Mouse (Mus musculus): ENCODE measurements at regions not wholly inside any gene's neighbourhood (a gene's known extent, or its start where the extent isn't known, plus 50 kb on each side); places are given as distances from the start of the nearest gene placed in this dataset.

DNA sequence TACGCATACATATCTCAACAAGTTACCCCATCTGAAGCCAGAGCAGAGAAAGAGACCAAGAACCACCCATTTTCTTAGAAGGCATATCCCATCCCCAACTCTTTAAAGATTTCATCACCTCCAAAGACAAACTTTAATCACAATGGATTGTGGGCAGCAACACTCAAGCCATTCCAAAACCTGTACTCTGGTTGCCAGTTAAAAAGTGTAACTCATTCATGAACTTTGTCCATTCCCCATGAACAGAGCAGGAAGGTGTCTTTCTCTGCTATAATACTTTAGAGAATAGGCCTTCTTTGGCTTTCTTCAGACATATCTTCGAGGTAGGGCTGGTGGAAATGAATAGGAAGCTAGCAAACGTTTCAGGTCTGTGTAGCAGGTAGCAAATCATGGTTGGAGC is 160.4 kb downstream of the Fzd1 start:
- no peak for DNase-seq (ENCODE audit: extremely low spot score, low read depth, low spot score)

- DNase-seq (ENCODE audit: extremely low spot score, low read depth, low spot score) = no peak
Measured at GRCm38 (mm10) chr5:4595010-4595409, 162.8 kb downstream of the Fzd1 start.

DNA sequence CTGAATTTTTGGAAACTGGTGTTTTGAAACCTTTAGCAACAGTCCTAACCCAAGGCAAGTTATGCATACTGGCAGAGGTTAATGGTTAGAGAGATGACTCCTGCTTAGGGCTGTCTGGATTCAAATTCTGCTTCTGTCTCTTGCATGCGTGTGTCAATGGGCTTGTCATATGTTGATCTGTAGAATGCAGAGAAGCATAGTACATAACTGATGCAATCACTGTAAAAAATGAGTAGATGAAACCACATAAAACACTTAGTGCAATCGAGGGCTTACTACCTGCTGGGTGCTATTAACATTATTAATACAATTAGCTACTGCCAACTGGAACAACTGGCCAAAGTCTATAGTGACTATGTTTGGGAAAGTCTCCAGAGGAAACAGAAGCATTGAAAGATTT is 163.3 kb downstream of the Fzd1 start:
- DNase-seq (ENCODE audit: extremely low spot score, low read depth, low spot score) = no peak

DNA sequence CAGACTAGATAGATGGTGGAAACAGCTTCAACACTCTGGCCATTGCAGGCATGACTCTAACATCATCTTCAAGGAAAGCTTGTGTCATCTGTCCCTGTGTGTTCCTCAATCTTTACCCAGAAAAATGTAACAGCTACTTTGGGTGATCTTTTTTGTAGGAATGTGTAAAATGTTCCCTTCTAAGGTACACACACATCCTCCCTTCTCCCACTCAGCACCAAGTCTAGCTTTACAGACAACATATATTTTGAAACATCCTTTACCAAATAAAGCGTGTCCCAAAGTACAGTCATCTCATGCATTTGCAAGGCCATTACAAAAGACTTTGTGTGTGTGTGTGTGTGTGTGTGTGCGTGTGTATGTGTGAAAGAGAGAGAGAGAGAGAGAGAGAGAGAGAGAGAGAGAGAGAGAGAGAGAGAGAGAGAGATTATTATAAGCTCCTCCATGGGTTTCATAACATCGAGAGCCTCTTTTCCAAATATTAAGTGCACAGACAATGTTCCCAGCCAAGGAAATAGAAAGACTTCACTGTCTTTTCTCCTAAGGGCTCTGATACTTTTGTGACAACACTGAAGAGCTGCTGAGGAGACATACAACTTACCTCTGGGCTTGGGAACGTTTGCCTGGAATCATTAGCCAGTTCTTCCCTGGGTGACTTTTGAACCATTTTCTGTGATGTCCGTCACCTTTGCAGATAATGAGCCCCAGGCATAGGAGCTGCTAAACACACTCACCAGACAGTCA is 164.0 kb downstream of the Fzd1 start:
- DNase-seq (ENCODE audit: extremely low spot score, low read depth, low spot score) = no peak

DNA sequence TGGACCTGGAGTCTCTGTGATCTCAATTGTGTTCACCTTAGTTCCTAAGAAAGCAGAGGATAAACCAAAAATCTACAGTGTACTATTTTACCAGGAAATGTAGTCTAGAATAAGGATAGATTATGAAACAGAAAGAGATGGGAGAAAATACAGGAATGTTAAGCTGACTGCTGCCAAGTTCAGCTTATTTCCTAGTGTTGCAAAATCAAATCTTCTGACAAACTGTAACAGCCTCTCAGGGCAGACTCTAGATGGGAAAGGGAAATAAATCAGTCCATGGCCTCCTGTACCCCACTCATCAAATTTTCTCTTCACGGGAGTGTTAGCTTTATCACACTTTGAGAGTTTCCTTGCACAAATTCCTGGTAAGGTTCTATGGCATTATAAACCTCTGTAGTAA is 166.1 kb downstream of the Fzd1 start:
- no peak for DNase-seq (ENCODE audit: extremely low spot score, low read depth, low spot score)

- no peak for DNase-seq (ENCODE audit: extremely low spot score, low read depth, low spot score)
Measured at GRCm38 (mm10) chr5:4582702-4583475, 174.9 kb downstream of the Fzd1 start.

- DNase-seq (ENCODE audit: extremely low spot score, low read depth, low spot score) = no peak
Measured at GRCm38 (mm10) chr5:4580185-4580839, 177.5 kb downstream of the Fzd1 start.

DNA sequence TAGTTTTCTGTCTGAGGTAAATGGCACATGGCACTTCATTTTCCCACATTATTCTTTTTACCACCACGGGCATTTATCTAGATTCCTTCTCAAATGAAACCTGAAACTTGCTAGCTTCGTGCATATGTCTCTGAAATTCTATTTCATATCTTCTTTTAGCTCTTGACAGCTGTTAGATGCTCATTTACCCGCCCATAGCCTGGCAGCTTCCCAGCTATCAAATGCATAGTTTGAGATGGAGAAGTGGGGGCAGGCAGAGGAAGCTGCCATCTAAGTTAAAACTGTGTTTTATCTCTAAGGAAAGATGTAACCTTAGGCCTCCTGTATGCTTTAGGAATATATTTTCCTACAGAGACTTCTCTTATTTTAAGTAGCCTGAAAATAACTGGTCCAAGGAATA is 179.0 kb downstream of the Fzd1 start:
- DNase-seq (ENCODE audit: extremely low spot score, low read depth, low spot score) = no peak

- DNase-seq (ENCODE audit: extremely low spot score, low read depth, low spot score) = no peak
Measured at GRCm38 (mm10) chr5:4577179-4577578, 180.7 kb downstream of the Fzd1 start.

DNA sequence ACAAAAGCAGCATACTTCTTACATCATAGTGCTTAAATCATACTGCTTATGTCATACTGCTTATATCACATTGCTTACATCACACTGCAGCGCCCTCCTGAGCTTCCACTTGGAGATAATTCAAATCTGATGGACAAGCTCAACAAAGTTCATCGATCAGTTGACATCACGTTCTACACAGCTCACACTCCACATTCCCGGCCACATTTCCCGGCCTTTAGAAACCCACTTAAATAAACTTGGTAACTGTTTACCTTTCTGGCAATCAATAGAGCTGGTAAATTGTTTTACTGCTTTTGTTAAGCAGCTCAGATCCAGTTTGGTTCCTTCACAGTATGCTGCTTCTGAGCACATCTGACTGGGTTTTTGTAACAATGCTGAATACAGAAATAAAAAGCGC is 194.0 kb downstream of the Fzd1 start:
- DNase-seq (ENCODE audit: extremely low spot score, low read depth, low spot score) = no peak

- no peak for DNase-seq (ENCODE audit: extremely low spot score, low read depth, low spot score)
Measured at GRCm38 (mm10) chr5:4561661-4562060, 196.2 kb downstream of the Fzd1 start.

DNA sequence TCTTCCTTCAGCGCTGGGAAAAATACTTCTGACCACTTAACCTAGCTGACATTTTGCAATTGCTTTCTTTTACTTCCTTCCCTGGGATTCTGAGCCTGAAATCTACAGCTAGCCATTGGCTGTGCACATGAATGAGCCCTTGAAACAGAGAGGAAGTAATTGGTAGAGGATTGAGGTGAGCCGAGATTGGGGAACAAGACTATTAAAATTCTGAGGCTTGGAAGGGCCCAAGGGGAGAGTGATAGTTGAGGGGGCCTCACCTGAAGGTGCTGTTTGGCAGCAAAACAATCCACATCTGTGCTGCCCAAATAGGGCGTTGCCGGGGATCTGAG is 196.7 kb downstream of the Fzd1 start:
- DNase-seq (ENCODE audit: extremely low spot score, low read depth, low spot score) = no peak

DNA sequence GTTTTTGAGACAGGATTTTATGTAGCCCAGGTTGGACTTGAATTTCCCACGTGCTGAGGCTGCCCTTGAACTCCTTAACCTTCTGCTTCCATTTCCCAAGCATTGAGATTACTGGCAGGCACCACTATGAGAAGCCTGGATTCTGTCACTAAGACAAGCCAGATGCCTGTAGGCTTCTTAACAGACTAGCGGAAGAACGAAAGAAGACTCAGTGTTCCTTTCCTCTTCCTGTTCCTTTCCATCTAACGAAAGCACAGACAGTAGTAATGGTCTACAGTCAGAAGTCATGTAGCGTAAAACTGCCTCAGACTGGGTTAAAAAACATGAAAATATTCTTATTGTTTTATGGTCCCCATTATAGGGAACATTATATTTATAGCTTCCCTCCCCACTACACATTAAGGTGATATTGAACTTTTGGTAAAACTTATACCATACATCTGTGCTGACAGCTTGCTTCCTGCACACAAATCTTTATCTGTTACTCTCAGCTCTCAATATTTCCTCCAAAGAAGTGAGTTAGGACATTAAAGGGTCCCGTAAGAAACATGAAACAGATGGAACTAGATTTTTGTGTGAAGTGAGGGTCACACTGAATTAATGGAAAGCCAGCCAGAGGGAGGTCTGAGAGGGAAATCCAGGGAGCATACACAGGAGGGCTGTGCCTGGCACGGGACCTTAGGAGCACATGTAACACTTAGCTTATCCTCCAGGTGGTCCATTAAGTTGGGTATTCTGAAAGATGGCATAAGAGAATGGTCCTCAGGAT is 197.3 kb downstream of the Fzd1 start:
- peak; percentile 30 for DNase-seq (ENCODE audit: extremely low spot score, low read depth, low spot score)

- DNase-seq (ENCODE audit: extremely low spot score, low read depth, low spot score) = no peak
Measured at GRCm38 (mm10) chr5:4554972-4555371, 202.9 kb downstream of the Fzd1 start.

DNA sequence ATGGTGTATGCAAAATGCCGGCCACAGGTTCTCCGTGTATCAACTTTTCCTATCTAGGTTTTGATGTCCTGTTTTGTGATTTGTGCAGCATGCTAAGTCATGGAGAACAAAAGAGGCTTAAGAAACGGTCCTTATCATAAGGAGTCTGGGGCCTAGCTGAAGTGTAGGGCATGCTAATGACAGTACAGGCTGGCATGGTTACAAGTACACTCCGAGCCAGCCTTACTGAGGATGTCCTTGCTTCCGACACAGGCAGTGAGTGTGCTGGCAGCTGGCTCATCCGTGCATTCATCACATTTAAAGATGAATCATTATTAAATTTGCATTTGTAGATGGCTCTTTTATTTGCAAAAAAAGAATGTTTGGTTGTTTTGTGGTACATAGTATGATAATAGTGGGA is 219.3 kb downstream of the Fzd1 start:
- DNase-seq (ENCODE audit: extremely low spot score, low read depth, low spot score) = no peak

- DNase-seq (ENCODE audit: extremely low spot score, low read depth, low spot score) = no peak
Measured at GRCm38 (mm10) chr5:4536790-4537189, 221.0 kb downstream of the Fzd1 start.

DNA sequence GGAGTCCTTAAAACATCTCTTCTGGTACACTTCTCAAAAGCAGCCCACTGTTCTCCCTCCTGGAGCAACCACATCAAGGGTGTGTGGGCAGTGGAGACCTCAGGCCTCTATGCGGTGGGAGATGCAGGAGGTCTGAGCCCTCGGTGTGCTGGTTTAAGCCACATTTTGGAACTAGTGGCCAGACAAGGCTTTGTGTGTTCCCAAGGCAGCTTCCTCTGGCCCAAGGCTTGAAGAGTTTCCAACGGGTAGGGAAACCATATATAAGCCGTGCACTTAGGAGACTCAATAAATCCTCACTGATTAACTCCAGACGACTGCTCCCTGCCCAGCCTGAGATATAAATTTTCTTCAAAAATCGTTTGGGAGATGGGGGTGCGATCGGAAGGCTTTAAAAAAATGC is 221.9 kb downstream of the Fzd1 start:
- DNase-seq (ENCODE audit: extremely low spot score, low read depth, low spot score) = peak; percentile 49

- DNase-seq (ENCODE audit: extremely low spot score, low read depth, low spot score) = peak; percentile 39
Measured at GRCm38 (mm10) chr5:4534512-4534911, 223.3 kb downstream of the Fzd1 start.

DNA sequence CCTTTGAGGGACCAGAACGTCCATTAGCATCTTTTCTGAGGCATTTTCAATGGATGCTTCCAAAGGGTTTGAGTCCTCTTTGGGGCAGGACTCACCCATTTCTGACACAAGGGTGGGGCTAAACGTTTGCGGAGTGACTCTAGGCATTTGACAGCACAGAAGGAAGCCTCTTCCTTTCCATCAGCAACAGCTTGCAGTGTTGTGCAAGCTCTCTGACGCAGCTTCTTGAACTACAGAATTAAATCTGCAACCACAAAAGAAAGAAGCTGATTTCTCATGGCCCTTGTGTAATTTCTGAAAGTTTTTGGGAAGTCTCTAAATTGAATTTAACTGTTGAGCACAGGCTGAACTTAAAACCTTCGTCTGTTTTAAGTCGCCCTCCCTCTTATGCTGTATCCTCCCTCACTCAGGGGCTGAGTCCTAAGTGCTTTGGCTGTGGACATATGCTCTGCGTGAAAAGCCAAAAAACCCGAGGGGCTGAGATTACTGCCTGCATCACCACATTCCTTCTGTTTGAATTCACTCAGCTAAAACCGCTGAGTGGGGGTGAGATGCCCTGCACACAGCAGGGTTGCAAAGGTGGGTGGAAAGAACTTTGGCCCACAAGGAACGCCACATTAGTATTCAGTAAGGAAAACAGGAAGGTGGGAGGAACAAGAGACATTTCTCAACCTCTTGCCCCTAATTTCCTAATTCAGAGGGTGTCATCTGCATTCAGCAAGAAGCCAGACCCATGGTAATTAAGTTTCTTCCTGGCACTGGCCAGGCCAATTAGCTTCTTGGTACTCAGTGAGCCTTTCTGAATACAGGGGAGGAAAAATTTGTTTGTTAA is 227.4 kb downstream of the Fzd1 start:
- DNase-seq (ENCODE audit: extremely low spot score, low read depth, low spot score) = no peak

DNA sequence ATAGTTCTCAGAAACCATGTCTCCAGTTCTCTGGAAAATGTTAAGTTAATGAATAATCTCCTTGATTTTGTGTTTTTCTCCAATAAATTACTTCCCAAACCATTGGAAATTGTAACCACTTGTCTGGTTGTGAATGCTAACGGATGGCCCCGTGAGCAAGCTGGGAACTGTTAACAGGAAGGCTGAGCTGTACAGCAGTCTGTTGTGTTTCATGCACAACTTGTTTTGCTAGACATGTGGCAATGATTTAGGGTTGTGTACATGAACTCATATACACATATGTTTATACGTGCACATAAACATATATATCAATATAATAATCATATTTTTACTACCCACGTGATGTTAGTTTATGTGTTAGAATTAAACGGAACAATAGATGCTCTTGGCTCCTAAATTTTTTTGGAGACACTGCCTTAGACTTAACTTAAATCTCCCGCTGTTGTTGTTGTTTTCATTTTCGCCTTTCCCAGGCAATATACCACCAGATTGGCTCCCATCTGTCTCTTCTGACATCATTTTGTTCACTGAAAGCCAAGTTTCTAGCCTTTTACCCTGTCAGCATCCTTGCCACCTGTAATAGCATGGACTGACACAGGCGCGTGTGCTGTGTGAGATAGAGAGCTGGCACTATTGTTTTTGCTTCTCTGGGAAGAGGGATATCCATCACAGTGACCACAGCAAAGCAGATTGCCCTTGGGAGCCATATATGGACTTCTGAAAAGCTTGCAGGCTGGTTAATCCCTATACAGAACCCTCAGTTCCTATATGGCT is 231.6 kb downstream of the Fzd1 start:
- DNase-seq (ENCODE audit: extremely low spot score, low read depth, low spot score) = no peak
